In the genomic region with DNA sequence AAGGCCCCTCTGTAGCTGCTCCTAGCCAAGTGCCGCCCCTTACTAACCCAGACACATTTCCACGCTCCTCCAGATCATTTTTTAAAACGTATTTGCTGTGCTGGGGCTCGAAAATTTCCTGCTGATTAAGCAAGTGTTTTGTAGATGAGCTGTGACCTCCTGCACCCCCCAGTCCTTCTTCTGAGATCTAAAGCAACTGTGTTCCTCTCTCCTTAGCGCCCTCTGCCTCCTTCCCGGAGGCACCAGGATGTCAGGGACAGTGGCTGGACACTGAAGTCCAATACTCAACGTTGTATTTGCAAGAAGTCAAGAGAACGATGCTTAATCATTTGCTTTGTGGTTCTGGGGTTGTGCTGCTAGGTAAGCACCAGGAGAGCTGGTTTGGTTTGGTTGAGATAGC, we compare ENCODE assay signal across 10 mouse cellular contexts. TPM values are rescaled to one million over a fixed set of nuclear protein-coding genes. Genes with fewer than 3 reads are reported as not detected.
DNase-seq lines count a peak whose midpoint lies in the region; ATAC-seq and TF ChIP-seq lines count a peak whose summit lies in the region.
"Had no signal": no experiment of that assay in that cellular context is flagged by ENCODE, and none has a peak within 500 bp of the region (broad histone marks: within the 10 kb centered on the region; RNA-seq: fewer than 3 reads in every experiment).

No protein-coding gene starts in this region.

- H3K4me2 ChIP-seq in forebrain, embryonic 11.5 days (ENCODE audit: low read depth, low read length, severe bottlenecking), result no peak overlapping the region; the same call in 1 of the 2 replicates
- H3K4me2 ChIP-seq in forebrain, embryonic 13.5 days, result no peak overlapping the region; the same call in 1 of the 2 replicates
- peak overlapping the region; percentile 32 for H3K4me2 ChIP-seq in hindbrain, embryonic 16.5 days (ENCODE audit: low read length)
- peak overlapping the region; percentile 32; the same call in 1 of the 2 replicates for H3K4me2 ChIP-seq in liver, embryonic 15.5 days

- H3K27me3 ChIP-seq in forebrain, embryonic 11.5 days (ENCODE audit: control insufficient read depth, insufficient read depth, low read length), result peaks cover 20% of the 10 kb centered on the region
- peaks cover 37% of the 10 kb centered on the region for H3K27me3 ChIP-seq in forebrain, embryonic 13.5 days
- H3K27me3 ChIP-seq in E14TG2a.4 (ENCODE audit: insufficient read depth, low read length), result peaks cover 91% of the 10 kb centered on the region
- 0 out of 2 replicates have a peak, but pooled peaks cover 2% of the 10 kb centered on the region for H3K27me3 ChIP-seq in hindbrain, embryonic 16.5 days (replicated peaks; ENCODE audit: control insufficient read depth, insufficient read depth, low read length)
- H3K27me3 ChIP-seq in liver, embryonic 15.5 days, result peaks cover 71% of the 10 kb centered on the region

- no peaks in the 10 kb centered on the region for H3K9me3 ChIP-seq in forebrain, embryonic 11.5 days (ENCODE audit: control insufficient read depth, low read length)
- H3K9me3 ChIP-seq in forebrain, embryonic 13.5 days (replicated peaks), result no peaks in the 10 kb centered on the region
- H3K9me3 ChIP-seq in E14TG2a.4 (ENCODE audit: low read length), result no peaks in the 10 kb centered on the region
- H3K9me3 ChIP-seq in hindbrain, embryonic 16.5 days (ENCODE audit: control insufficient read depth, low read length), result no peaks in the 10 kb centered on the region
- no peaks in the 10 kb centered on the region for H3K9me3 ChIP-seq in liver, embryonic 15.5 days (replicated peaks)

- WGBS in forebrain, embryonic 11.5 days, result 18% methylated on average over 8 of the region's 8 CpGs
- 21% methylated on average over 8 of the region's 8 CpGs for WGBS in forebrain, embryonic 13.5 days
- WGBS in hindbrain, embryonic 16.5 days, result 20% methylated on average over 8 of the region's 8 CpGs
- WGBS in liver, embryonic 15.5 days (ENCODE audit: insufficient replicate concordance), result 9% methylated on average over 8 of the region's 8 CpGs

- peaks cover 4% of the 10 kb centered on the region; the same call in 1 of the 2 replicates for H3K4me1 ChIP-seq in forebrain, embryonic 11.5 days (replicated peaks; ENCODE audit: control insufficient read depth, insufficient read depth, low read length)
- H3K4me1 ChIP-seq in forebrain, embryonic 13.5 days, result peaks cover 24% of the 10 kb centered on the region; the same call in 1 of the 2 replicates
- H3K4me1 ChIP-seq in E14TG2a.4 (replicated peaks; ENCODE audit: low read depth, low read length), result peaks cover 49% of the 10 kb centered on the region
- H3K4me1 ChIP-seq in hindbrain, embryonic 16.5 days (ENCODE audit: control insufficient read depth, insufficient read depth, low read depth, low read length), result no peaks in the 10 kb centered on the region
- H3K4me1 ChIP-seq in liver, embryonic 15.5 days (replicated peaks), result no peaks in the 10 kb centered on the region

- H3K4me3 ChIP-seq in forebrain, embryonic 11.5 days (ENCODE audit: low read depth, low read length), result no peak overlapping the region
- H3K4me3 ChIP-seq in forebrain, embryonic 13.5 days, result no peak overlapping the region
- H3K4me3 ChIP-seq in E14TG2a.4 (replicated peaks; ENCODE audit: low read length), result peak overlapping the region; percentile 76
- H3K4me3 ChIP-seq in hindbrain, embryonic 16.5 days (ENCODE audit: low read length), result 0 out of 2 replicates have a peak overlapping the region, but pooled peaks have one; percentile 8
- H3K4me3 ChIP-seq in liver, embryonic 15.5 days (replicated peaks), result no peak overlapping the region

- DNase-seq in forebrain, embryonic 11.5 days (ENCODE audit: low spot score), result no peak
- DNase-seq in cerebellum, adult 11-12 months, result no peak
- DNase-seq in layer of hippocampus, adult 9-10 months (ENCODE audit: low spot score), result no peak
- DNase-seq: B cell, adult 2 months had no signal

- H3K9ac ChIP-seq in forebrain, embryonic 11.5 days (ENCODE audit: low read length), result peak overlapping the region; percentile 23
- no peak overlapping the region for H3K9ac ChIP-seq in forebrain, embryonic 13.5 days
- H3K9ac ChIP-seq in hindbrain, embryonic 16.5 days (ENCODE audit: low read depth, low read length), result 0 out of 2 replicates have a peak overlapping the region, but pooled peaks have one; percentile 14
- no peak overlapping the region for H3K9ac ChIP-seq in liver, embryonic 15.5 days

- no peak for TF ChIP-seq CTCF in E14TG2a.4 (conservative IDR thresholded peaks at IDR 0.05; ENCODE audit: low read length)

- H3K27ac ChIP-seq in forebrain, embryonic 11.5 days (ENCODE audit: low read depth, low read length), result no peak overlapping the region
- no peak overlapping the region for H3K27ac ChIP-seq in forebrain, embryonic 13.5 days
- H3K27ac ChIP-seq in hindbrain, embryonic 16.5 days (ENCODE audit: low read depth, low read length), result no peak overlapping the region
- no peak overlapping the region for H3K27ac ChIP-seq in liver, embryonic 15.5 days (replicated peaks)

- H3K36me3 ChIP-seq in forebrain, embryonic 11.5 days (ENCODE audit: control insufficient read depth, insufficient read depth, low read length), result no peaks in the 10 kb centered on the region
- H3K36me3 ChIP-seq in forebrain, embryonic 13.5 days (ENCODE audit: poor library complexity, severe bottlenecking), result peaks cover 53% of the 10 kb centered on the region
- H3K36me3 ChIP-seq in E14TG2a.4 (ENCODE audit: insufficient read depth, low read length), result no peaks in the 10 kb centered on the region
- H3K36me3 ChIP-seq in hindbrain, embryonic 16.5 days (ENCODE audit: control insufficient read depth, insufficient read depth, low read length), result peaks cover 13% of the 10 kb centered on the region; the same call in 1 of the 2 replicates
- no peaks in the 10 kb centered on the region for H3K36me3 ChIP-seq in liver, embryonic 15.5 days (replicated peaks)

- ATAC-seq in forebrain, embryonic 11.5 days (replicated peaks; ENCODE audit: low FRiP score), result no peak
- ATAC-seq in forebrain, embryonic 13.5 days, result no peak
- ATAC-seq in hindbrain, embryonic 16.5 days, result no peak
- no peak for ATAC-seq in liver, embryonic 15.5 days (ENCODE audit: insufficient read depth)
- no peak for ATAC-seq in CD4-positive, CD25-positive, alpha-beta regulatory T cell, adult 4 months

RNA-seq across cellular contexts. Expression of a gene that starts 23.1 kb away (rescaled TPM):
- not detected in 2 replicates for polyA plus RNA-seq in forebrain, embryonic 11.5 days (2014; fragmentation: Nextera tagmentation; extraction: Ambion mirVana)
- 0.13 TPM in 1 of 2 replicates, not detected in the other for polyA plus RNA-seq in forebrain, embryonic 13.5 days (2015; fragmentation: Nextera tagmentation; extraction: Ambion mirVana)
- polyA plus RNA-seq in hindbrain, embryonic 16.5 days (2015; fragmentation: Nextera tagmentation; extraction: Ambion mirVana), result not detected in 2 replicates
- not detected in 2 replicates for polyA plus RNA-seq in liver, embryonic 15.5 days (2015; fragmentation: Nextera tagmentation; extraction: Ambion mirVana)
- polyA plus RNA-seq in CD4-positive, CD25-positive, alpha-beta regulatory T cell, adult 4 months (2017; shearing (Covaris generic)), result not detected
- polyA plus RNA-seq: gonadal fat pad, adult 2 months had no signal

RNA-seq across cellular contexts. Expression of a gene that starts 26.1 kb away (rescaled TPM):
- 3.5 TPM in 2 replicates for polyA plus RNA-seq in forebrain, embryonic 11.5 days (2014; fragmentation: Nextera tagmentation; extraction: Ambion mirVana)
- polyA plus RNA-seq in forebrain, embryonic 13.5 days (2015; fragmentation: Nextera tagmentation; extraction: Ambion mirVana), result 3.7 and 4.1 TPM in 2 replicates
- 5.1 and 5.5 TPM in 2 replicates for polyA plus RNA-seq in hindbrain, embryonic 16.5 days (2015; fragmentation: Nextera tagmentation; extraction: Ambion mirVana)
- polyA plus RNA-seq in liver, embryonic 15.5 days (2015; fragmentation: Nextera tagmentation; extraction: Ambion mirVana), result 0.01 TPM in 2 replicates
- under 1 TPM; 0.24 to 0.55 TPM for polyA plus RNA-seq in CD4-positive, CD25-positive, alpha-beta regulatory T cell, adult 4 months (2017; shearing (Covaris generic))

RNA-seq across cellular contexts. Expression of a gene that starts 32.6 kb away (rescaled TPM):
- 0.28 and 0.52 TPM in 2 replicates for polyA plus RNA-seq in forebrain, embryonic 11.5 days (2014; fragmentation: Nextera tagmentation; extraction: Ambion mirVana)
- 0.75 and 0.89 TPM in 2 replicates for polyA plus RNA-seq in forebrain, embryonic 13.5 days (2015; fragmentation: Nextera tagmentation; extraction: Ambion mirVana)
- 3.3 and 3.6 TPM in 2 replicates for polyA plus RNA-seq in hindbrain, embryonic 16.5 days (2015; fragmentation: Nextera tagmentation; extraction: Ambion mirVana)
- not detected in 2 replicates for polyA plus RNA-seq in liver, embryonic 15.5 days (2015; fragmentation: Nextera tagmentation; extraction: Ambion mirVana)
- not detected for polyA plus RNA-seq in CD4-positive, CD25-positive, alpha-beta regulatory T cell, adult 4 months (2017; shearing (Covaris generic))

RNA-seq across cellular contexts. Expression of a gene that starts 35.2 kb away (rescaled TPM):
- polyA plus RNA-seq in forebrain, embryonic 11.5 days (2014; fragmentation: Nextera tagmentation; extraction: Ambion mirVana), result 87.6 and 89.0 TPM in 2 replicates
- polyA plus RNA-seq in forebrain, embryonic 13.5 days (2015; fragmentation: Nextera tagmentation; extraction: Ambion mirVana), result 51.2 and 59.0 TPM in 2 replicates
- 18.7 and 19.0 TPM in 2 replicates for polyA plus RNA-seq in hindbrain, embryonic 16.5 days (2015; fragmentation: Nextera tagmentation; extraction: Ambion mirVana)
- 17.5 and 17.7 TPM in 2 replicates for polyA plus RNA-seq in liver, embryonic 15.5 days (2015; fragmentation: Nextera tagmentation; extraction: Ambion mirVana)
- polyA plus RNA-seq in CD4-positive, CD25-positive, alpha-beta regulatory T cell, adult 4 months (2017; shearing (Covaris generic)), result 1 to 10 TPM; 6.4 to 6.9 TPM

Comparison
In these comparisons a context has a peak if more than half of its experiments do, and no peak if none do; other contexts are left out.
1. H3K9ac ChIP-seq: peak in forebrain, embryonic 11.5 days (single experiment) and hindbrain, embryonic 16.5 days (single experiment); none in forebrain, embryonic 13.5 days (single experiment) and liver, embryonic 15.5 days (single experiment).
2. H3K4me2 ChIP-seq: peak in hindbrain, embryonic 16.5 days (single experiment) and liver, embryonic 15.5 days (single experiment); none in forebrain, embryonic 11.5 days (single experiment) and forebrain, embryonic 13.5 days (single experiment).
3. H3K4me3 ChIP-seq: peak in E14TG2a.4 (single experiment) and hindbrain, embryonic 16.5 days (single experiment); none in forebrain, embryonic 11.5 days (single experiment), forebrain, embryonic 13.5 days (single experiment) and liver, embryonic 15.5 days (single experiment).